Mouse (Mus musculus) ES-E14 (cell line): ENCODE results near the gene Ppp4r1.

ENCODE experiments used
- CHD2 ChIP-seq: IDR thresholded peaks from 2 replicates; pipeline ENCODE4 v1.6.1; 2014; ENCODE audit warnings: mild to moderate bottlenecking, low read depth, low read length, inconsistent platforms
- MAFK ChIP-seq: IDR thresholded peaks from 2 replicates; pipeline ENCODE4 v1.6.1; 2014; ENCODE audit warnings: mild to moderate bottlenecking, low read depth, low read length, inconsistent platforms; ENCODE audit not compliant: insufficient read depth
- ZC3H11A ChIP-seq: IDR thresholded peaks from 2 replicates; pipeline ENCODE4 v1.6.1; 2012; ENCODE audit warnings: low read depth, mild to moderate bottlenecking, inconsistent platforms, low read length, borderline replicate concordance

DNA sequence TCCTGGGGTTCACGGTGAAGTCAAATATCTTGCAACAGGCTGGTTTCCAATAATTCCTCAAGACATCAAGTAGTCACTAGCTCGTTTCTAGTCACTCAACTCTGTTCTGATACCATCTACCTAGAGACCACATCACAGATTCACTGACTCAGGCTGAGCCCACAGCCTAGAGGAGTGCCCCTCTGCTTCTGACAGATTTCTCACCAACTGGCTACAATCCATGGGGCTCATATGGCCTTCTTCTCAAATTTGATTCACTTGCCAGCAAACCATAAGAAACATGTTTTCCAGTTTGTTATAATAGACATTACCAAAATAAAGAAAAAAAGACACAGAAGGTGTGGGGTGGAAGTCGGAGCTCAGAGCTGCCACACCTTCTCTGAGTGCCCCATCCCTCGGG is 40.8 kb upstream of the Ppp4r1 start:
- TF ChIP-seq MAFK = no peak
- no peak for TF ChIP-seq ZC3H11A
- no peak for TF ChIP-seq CHD2
